Mouse (Mus musculus): ENCODE results near the gene Foxo6.

The Foxo6 gene

DNA sequence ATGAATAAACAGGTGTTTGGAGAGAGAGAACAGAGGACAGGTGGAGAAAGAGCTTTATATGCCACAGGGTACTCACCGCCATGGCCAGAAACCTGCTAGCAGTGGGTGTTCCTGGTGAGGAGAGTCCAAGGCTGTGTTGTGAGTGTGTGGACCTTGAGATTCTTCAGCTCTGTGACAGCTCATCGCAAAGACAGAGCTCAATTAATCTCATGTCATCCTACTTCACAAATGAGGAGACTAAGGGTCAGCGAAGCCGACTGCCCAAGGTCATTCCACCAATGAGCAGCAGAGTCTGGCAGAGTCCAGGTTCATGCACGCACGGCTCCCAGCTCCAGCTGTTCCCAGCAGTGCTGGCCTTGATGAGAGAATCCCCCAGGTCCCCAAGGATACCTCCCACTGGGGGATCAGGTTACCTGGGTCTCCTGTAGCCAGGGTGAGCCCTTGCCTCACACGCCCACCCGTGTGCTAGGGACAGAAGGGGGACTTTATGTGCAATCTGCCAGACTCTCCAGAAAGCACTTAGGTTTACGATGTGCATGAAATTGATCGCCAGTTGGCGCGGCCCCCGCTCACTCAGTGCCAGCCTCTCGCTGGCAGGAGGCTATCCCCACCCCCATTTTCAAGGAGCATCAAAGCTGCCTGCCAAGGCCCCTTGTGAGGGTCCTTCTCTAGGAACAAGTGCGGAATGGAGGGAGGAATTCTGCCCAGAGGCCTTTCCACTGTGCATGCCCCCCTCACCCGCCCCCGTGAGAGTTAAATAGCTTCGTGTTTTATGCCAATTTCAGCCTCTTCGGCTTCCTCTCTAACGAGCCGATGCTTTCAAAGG lies 27.6 kb downstream of the Foxo6 start:
- DNase-seq (ENCODE audit: inconsistent age in 2 of 2, low spot score in 1 of 2) = peak; percentile 75 to 85

DNA sequence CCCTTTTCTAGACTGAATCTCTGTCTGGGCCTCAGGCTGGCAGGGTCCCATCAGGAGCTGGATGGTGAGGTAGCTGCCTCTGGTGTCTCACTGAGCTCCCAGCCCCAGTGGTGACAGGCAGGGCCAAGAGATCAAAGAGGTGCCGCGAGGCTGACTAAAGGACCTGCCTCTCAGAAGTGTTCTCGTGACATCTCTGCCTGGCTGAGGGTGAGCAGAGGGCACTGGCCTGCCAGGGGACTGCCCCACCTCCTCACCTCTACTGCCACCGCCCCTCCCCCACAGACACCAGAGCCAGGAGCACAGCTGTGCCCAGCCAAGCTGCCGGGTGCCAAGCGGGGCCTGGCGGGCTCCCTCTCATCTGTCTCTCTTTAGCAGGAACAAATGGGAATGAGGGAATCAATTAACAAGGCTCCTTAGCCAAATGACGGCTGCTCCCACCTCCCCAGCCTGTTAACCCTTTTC lies 38.3 kb downstream of the Foxo6 start:
- peak; percentile 64 to 80 for DNase-seq (ENCODE audit: inconsistent age in 2 of 2, low spot score in 1 of 2)

DNA sequence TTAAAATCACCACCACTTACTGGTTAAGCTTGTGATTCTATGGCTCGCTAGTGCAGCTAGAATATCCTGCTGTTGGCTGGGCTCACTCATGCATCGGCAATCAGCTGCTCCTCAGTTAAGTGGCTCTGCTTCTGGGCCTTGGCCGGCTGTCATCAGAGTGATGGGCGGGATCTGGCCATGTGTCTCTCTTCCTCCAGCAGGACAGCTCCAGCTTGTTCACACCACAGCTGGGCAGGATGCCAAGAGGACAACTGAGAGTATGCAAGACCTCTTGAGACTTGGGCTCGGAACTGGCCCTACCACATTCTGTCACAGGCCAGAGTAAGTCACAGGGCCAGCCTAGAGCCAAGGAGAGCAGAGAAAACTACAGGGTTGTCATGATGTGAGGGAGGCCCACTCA lies 39.7 kb downstream of the Foxo6 start:
- peak; percentile 47 to 71 for DNase-seq (ENCODE audit: inconsistent age in 2 of 2, low spot score in 1 of 2)

DNA sequence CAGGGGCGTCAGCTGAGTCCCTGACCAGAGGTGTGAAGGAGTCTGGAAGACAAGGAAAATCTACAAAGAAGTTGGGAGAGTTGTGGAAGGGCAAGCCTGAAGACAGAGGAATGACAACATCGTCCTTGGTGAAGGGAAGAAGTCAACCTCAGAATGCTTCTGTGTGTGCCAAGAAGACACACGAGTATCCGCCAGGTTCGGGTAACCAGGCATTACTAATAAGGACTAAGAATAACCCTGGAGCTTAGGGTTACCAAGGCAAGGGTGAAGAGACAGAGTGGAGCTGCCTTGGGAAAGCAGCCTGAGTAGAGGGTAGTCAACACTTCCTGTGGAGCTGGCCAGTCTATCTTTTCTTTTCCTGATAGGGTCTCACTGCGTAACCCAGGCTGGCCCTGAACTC lies 41.1 kb downstream of the Foxo6 start:
- no peak for DNase-seq (ENCODE audit: inconsistent age in 2 of 2, low spot score in 1 of 2)

DNA sequence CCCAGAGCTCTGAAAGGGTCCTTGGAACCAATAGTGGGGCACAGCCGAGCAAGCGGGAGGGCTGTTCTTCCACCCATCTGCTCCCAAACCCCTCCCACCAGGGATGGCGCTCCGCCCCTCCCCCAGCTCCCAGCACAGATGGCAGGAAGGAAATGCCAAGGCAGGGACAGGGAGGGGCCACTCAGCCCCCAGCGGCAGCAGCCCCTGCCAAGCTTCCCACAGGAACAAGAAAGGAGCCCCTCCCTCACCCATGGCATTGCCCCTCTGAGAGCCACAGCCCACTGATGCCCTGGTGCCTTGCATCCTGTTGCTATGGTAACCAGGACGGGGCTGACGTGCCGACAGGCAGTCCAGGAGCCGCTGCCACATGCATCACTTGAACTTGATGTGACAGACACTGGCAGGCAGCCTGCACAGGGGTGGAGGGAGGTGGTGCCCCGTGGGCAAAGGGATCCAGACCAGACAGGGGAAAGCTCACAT lies 44.3 kb downstream of the Foxo6 start:
- no peak for DNase-seq (ENCODE audit: inconsistent age in 2 of 2, low spot score in 1 of 2)

DNA sequence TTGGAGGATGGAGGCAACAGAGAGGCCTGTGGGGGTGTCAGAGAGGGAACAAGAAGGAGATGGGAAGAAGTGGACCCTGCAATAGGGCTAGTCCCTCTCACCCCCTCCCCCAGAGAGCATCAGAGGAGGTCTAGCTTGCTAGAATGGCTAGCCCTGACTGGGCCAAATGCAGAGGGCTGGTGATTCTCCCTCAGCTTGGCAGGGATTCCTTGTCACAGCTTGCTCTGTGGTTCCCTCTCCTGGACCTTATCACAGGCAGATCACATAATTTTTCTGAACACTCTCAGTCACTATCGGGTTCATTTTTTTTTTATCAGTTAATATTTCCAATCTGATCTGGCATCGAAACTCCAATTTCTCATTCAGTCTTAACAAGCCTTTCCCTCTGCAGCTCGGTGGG lies 46.0 kb downstream of the Foxo6 start:
- DNase-seq (ENCODE audit: inconsistent age in 2 of 2, low spot score in 1 of 2) = no peak

DNA sequence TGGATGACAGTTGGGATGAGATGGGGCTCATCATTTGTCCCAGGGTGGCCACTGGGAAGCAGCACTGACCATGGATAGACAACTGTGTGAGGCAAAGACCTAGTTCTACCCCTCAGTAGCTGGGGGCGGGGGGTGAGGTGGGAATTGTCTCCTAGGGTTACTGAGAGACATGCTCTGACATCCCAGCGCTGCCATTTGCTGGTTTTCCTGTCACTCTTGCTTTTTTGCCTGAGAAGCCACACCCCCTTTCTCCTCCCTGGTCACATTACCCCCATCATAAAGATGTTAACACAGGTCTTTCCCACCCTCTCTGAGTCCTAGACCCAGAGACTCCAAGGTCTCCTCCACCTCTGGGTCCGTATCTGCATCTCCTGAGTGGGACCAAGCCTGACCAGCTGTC lies 47.7 kb downstream of the Foxo6 start:
- no peak for DNase-seq (ENCODE audit: inconsistent age in 2 of 2, low spot score in 1 of 2)

DNA sequence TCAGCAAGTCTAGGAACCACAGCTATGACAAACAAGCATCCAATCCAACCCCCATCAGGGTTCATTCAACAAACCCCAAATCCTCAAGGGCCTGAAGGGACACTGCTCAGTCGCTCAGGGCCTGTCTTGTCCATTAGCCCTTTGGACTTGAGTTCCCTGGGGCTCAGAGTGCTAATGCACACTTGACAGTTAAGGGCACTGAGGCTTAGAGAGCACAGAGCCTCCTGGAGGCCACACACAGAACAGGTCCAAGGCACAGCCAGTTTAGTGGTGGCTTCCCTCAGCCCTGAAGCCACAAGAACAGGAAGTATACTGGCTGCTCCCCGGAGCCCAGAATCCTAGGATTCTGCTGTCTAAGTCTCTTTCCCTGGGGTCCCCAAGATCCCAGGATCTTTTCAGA lies 53.9 kb downstream of the Foxo6 start:
- DNase-seq (ENCODE audit: inconsistent age in 2 of 2, low spot score in 1 of 2) = peak in 1 of 2 experiments; percentile 45

DNA sequence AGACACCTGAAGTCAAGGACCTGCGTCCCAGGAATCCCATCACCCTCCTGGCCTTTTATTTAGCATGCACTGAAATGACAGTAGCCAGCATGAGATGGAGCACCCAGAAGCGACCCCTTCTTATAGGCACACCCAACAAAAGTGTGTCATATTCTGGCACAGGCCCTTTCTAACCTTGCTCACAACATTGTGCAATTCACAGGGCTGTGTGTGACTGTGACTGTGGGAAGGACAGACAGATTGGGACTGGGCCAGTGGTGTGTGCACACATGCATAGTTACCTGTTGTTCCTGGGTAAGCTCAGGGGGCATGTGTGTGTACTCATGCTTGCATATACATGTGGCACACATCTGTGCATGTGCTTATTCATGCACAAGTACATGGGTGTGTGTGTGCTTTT lies 54.6 kb downstream of the Foxo6 start:
- peak; percentile 59 to 86 for DNase-seq (ENCODE audit: inconsistent age in 2 of 2, low spot score in 1 of 2)

DNA sequence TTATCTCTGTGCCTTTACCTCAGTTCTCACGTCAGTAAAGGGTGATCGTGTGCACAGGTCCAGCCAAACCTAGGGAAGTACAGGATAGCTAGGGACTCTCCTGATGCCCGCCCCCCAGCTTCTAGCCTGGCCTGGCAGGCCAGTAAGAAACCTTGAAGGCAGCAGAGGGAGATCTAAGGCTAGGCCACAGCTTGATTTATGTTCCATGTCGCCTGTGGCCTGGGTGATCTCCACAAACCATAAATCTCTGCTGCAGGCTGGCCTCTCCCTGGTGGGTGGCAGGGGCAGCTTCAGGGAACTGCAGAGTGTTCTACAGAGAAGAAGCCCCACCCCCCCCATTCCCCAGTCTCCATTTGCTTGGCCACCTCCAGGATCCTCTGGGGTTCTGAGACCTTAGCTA lies 55.2 kb downstream of the Foxo6 start:
- DNase-seq (ENCODE audit: inconsistent age in 2 of 2, low spot score in 1 of 2) = peak; percentile 76 to 84

DNA sequence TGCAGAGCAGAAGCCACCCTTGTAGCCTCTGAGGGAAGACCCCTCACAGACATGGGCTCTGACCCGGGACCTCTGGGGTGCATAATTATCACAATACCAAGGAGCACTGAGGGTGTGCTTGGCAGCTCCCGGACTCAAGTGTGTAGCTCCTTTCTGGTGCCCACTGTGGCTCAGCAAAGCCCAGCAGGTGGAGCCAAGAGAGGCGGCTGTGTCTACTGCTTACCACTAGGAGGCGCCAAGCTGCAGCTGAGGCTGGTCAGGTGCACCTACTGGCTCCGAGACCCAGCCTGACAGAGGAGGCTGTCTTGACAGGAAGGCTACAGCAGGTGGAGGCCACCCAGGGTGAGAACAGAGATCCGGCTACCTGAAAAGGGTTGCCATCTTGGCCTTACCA lies 56.9 kb downstream of the Foxo6 start:
- DNase-seq (ENCODE audit: inconsistent age in 2 of 2, low spot score in 1 of 2) = peak; percentile 82 to 90

DNA sequence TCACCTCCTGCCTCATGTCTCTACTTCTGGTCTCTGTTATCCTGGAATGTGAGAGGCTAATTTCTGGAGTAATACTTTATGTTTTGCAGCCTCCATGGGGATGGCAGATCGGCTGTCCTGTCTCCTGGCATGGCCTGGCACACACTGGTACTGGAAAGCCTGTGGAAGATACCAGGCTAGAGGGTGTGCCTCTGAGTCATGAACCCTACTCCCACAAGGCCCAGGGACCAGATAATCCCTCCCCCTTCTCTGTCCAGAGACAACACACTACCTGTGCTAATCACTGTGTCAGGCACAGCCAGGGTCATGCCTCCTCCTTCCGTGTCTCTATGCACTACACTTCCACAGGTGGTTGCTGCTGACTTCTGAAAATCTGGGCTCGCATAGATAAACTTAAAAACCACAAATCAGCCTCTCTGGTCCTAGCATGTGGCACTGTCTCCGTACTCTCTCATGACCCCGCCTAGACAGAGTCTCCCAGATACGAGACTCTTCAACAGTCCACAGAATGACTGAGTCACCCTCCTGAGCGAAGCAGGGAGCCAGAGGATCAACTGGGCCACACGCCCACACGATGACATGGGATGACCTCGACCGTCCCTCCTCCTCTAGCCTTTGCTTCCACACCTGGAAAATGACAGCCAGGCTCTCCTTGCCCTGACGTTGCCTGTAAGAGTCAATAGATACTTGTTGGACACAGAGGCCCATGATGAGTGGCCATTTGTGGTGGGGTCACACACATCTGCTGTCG lies 57.5 kb downstream of the Foxo6 start:
- peak; percentile 77 to 85 for DNase-seq (ENCODE audit: inconsistent age in 2 of 2, low spot score in 1 of 2)

DNA sequence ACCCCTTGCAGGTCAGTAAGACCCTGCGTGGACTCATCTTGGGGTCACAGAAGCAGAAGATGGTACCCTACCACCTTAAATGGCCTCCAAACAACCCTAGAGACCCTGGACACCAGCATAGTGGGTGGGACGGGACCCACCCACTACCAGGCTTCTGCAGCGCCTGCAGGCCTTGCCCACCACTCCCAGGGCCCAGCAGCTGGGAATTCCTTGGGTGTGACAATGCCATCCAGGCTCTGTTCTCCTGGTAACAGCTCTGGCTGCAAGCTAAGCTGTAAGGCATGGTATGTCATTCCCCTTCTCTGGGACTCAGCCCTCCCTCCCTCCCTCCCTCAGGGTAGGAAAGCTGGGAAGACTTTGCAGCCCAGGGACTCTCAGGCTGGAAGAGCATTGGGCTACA lies 58.5 kb downstream of the Foxo6 start:
- no peak for DNase-seq (ENCODE audit: inconsistent age in 2 of 2, low spot score in 1 of 2)

DNA sequence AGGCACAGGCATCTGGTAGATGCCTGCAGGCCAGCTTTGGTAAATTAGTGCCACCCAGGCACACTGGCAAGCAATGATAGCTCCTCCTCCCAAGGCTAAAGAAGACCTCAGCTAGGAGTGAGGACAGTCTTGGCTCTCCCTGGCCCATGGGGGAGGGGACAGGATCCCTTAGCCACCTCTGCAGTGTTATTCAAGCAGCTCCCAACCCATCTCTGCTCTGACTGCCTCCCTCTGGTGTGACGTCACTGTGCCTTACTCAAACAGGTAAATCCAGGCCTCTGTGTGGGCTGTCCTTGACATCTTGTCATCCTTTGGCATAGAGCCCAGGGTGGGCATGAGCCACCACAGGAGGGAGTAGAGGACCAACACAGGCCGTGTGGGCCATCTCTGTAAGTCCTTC lies 59.9 kb downstream of the Foxo6 start:
- DNase-seq (ENCODE audit: inconsistent age in 2 of 2, low spot score in 1 of 2) = peak; percentile 39 to 70

DNA sequence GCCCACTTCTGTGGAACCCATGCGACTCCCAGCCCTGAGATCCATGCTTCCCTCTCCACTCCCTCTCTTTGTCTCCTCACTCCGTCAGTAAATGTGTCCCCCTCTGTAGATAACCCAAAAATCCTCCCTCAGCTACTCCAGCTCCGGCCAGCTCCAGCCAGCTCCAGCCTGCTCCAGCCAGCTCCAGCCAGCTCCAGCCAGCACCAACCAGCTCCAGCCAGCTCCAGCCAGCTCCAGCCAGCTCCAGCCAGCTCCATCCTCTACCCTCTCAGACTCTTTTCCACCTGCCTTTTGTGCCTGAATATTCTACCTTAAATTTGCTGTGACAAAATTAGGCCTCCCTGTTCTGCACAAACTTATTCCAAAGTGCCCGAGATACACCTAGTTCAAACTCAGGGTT lies 60.5 kb downstream of the Foxo6 start:
- no peak for DNase-seq (ENCODE audit: inconsistent age in 2 of 2, low spot score in 1 of 2)

DNA sequence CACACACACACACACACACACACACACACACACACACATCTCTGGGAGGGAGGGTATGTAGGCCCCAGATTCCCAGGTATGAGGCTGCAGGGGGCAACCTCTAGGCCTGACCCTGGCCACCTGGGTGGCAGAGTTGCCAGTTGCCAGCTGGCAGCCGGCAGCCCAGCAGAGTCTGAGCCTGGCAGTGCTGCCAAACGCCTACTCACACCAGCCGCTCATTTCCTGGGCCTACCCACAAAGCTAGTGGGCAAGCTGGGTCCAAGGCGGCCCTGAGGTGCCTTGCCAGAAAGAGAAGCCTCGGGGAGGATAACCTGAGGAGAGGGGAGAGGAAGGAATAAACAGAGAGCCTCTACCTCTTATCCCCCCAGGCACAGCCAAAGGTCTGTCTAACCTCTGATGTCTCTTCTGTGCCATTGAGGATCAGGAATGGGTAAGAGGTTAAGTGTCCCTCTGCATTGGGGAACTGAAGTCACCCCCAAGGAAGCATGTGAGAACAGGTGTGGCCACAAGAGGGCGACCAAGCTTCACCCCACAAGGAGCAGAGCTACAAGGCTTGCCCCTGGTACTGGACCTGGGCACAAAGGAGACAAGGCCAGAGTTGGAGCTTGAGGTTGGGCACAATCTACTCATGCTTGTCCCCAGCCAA lies 61.9 kb downstream of the Foxo6 start:
- peak; percentile 83 to 93 for DNase-seq (ENCODE audit: inconsistent age in 2 of 2, low spot score in 1 of 2)

DNA sequence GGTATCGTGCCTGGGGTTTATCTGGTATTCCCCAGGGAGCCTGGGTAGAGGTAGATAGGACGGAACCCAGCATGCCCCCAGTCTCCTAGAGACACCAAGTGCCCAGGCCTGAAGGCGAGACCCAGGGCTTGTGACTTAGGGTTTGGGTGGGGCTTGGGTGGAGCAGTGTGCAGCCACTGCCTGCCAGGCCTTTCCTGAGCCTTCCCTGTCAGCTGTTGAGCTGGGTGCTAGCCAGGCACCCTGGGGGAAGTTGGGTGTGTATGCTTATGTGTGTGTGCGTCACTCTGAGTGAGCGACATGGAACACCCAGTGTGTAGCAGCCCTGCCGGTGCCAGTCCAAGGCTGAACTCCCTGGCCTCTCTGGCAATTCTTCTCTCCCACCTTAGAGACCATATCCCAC lies 63.3 kb downstream of the Foxo6 start:
- no peak for DNase-seq (ENCODE audit: inconsistent age in 2 of 2, low spot score in 1 of 2)

DNA sequence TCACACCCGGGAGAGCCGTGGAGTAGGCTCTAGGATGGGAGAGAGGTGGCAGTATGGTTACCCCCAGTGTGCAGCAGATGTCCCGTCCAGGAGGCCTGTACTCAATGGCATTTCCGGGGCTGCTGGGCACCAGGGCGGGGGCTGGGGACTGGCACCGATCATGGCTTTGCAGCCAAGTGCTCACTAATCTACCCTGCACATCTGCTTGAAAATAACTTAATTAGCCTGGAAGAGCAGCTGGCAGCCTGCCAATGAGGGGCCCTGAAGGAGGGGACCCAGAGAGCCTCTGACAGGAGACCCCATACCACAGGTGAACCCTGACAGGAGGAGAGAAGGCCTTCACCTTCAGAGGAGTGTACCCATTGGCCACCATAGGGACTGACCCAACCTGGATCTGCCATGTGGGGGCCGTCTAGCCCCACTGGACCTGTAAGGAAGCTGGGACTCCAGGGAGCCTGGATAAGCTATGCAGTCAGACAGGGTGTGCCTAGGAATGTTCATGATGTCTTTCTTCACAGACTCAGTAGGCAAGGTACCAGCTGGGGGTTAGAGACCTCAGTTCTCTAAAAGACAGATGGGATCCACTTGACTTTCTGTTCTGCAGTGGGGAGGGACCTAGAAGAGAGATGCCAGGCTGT lies 63.9 kb downstream of the Foxo6 start:
- DNase-seq (ENCODE audit: inconsistent age in 2 of 2, low spot score in 1 of 2) = no peak

DNA sequence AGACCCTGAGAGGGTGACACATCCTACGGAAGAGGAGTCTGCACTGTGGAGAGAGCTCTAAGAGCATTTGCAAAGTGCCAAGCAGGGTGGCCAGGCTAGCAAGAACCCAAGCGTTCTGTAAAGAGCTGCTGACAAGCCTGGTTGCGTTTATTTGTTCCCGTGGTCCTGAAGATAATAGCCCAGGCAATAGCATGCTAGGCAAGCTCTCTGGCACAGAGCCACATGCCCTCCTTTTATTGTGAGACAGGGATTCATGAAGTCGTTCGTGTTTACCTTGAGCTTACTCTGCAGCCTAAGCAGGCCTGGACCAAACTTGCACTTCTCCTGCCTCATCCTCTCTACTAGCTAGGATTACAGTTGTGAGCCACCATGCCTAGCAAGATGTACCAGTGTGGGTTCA lies 65.4 kb downstream of the Foxo6 start:
- no peak for DNase-seq (ENCODE audit: inconsistent age in 2 of 2, low spot score in 1 of 2)

DNA sequence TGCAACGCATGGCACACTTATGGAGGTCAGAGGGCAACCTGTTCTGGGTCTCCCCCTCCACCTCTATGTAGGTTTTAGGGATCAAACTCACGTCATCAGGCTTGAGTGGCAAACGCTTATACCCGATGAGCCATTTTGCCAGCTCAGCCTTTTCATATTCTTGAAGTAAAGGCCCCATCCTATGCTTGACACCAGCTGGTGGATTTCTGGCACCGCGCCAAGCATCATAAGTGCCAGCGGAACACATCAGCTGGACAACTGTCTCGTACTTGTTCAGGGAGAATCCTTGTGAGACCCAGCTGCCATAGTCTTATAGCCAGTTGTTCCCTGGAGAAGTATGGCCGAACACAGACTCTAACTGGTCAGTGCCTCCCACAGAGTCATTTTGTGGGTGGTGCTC lies 68.3 kb downstream of the Foxo6 start:
- no peak for DNase-seq (ENCODE audit: inconsistent age in 2 of 2, low spot score in 1 of 2)

Measured in adrenal gland, adult (tissue).